Comparison of ENCODE assay signal across 9 mouse cellular contexts in the genomic region with DNA sequence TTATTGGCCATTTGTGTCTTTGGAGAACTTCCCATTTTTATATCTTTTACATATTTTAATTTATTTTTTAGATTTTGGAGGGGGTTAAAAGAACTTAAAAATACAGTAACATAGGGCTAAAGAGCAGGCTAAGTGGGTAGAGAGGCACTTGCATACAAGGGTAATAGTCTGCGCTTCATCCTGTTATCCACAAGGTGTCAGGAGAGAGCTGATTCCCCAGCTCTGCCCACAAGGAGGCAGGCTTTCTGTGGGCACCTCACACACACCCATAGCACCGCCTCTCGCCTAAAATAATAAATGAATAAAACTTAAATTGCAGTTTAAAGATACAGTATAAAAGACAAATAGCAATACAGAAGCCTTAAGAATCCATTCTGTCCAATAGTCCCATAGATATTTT. TPM values are rescaled to one million over a fixed set of nuclear protein-coding genes. Genes with fewer than 3 reads are reported as not detected.
A peak's percentile ranks its signal among the peaks of the same experiment; 100 is the strongest.
DNase-seq lines count a peak whose midpoint lies in the region; ATAC-seq and TF ChIP-seq lines count a peak whose summit lies in the region.
"Had no signal": no experiment of that assay in that cellular context is flagged by ENCODE, and none has a peak within 500 bp of the region (broad histone marks: within the 10 kb centered on the region; RNA-seq: fewer than 3 reads in every experiment).

No protein-coding gene starts in this region.

- TF ChIP-seq CTCF in heart, postnatal 0 days (IDR thresholded peaks at IDR 0.05; ENCODE audit: low read depth), result peak; percentile 80
- peak; percentile 76; the same call in 1 of the 2 replicates for TF ChIP-seq CTCF in spleen, adult 2 months (IDR thresholded peaks at IDR 0.05; ENCODE audit: extremely low read depth, insufficient read depth, insufficient read length, insufficient replicate concordance)

- no peaks in the 10 kb centered on the region for H3K36me3 ChIP-seq in heart, postnatal 0 days (replicated peaks; ENCODE audit: control insufficient read depth, insufficient read depth, low read length)
- no peaks in the 10 kb centered on the region for H3K36me3 ChIP-seq in spleen, adult 2 months (ENCODE audit: control insufficient read depth, insufficient read depth, low read length)
- H3K36me3 ChIP-seq in limb, embryonic 11.5 days (ENCODE audit: control insufficient read depth, insufficient read depth, low read length), result no peaks in the 10 kb centered on the region

- H3K4me2 ChIP-seq in heart, postnatal 0 days (ENCODE audit: low read depth, low read length), result no peak overlapping the region
- H3K4me2 ChIP-seq in limb, embryonic 11.5 days (ENCODE audit: low read depth, severe bottlenecking), result no peak overlapping the region

- H3K27ac ChIP-seq in heart, postnatal 0 days (ENCODE audit: low read depth), result no peak overlapping the region
- no peak overlapping the region for H3K27ac ChIP-seq in spleen, adult 2 months (ENCODE audit: insufficient read depth, low read length)
- no peak overlapping the region for H3K27ac ChIP-seq in limb, embryonic 11.5 days (replicated peaks; ENCODE audit: low read depth, low read length)

- no peak overlapping the region for H3K9ac ChIP-seq in heart, postnatal 0 days (replicated peaks; ENCODE audit: low read depth, low read length)
- H3K9ac ChIP-seq in limb, embryonic 11.5 days (ENCODE audit: low read length), result no peak overlapping the region

- no peak for DNase-seq in heart, postnatal 0 days (ENCODE audit: low spot score)
- DNase-seq in heart, adult 11 months, result no peak
- peak in 1 of 2 experiments; percentile 15 for DNase-seq in spleen, adult 2 months (ENCODE audit: low read depth in 1 of 2, low spot score in 2 of 2)
- no peak for DNase-seq in spleen, postnatal 14 days (ENCODE audit: low spot score in 2 of 2)
- DNase-seq in limb, embryonic 11.5 days (ENCODE audit: low spot score), result peak; percentile 34
- peak; percentile 60 for DNase-seq in thymus, postnatal 0 days (ENCODE audit: low spot score)
- DNase-seq in heart, postnatal 36 days, result no peak

- no peaks in the 10 kb centered on the region for H3K4me1 ChIP-seq in heart, postnatal 0 days (ENCODE audit: control insufficient read depth, insufficient read depth)
- H3K4me1 ChIP-seq in spleen, adult 2 months (ENCODE audit: control insufficient read depth, insufficient read depth, insufficient read length), result no peaks in the 10 kb centered on the region
- no peaks in the 10 kb centered on the region for H3K4me1 ChIP-seq in limb, embryonic 11.5 days (ENCODE audit: control insufficient read depth, insufficient read depth, low read length)

- ATAC-seq in heart, postnatal 0 days (ENCODE audit: insufficient read depth, low read depth), result no peak
- peak; percentile 98 for ATAC-seq in common myeloid progenitor, adult 5-6 weeks (replicated peaks; ENCODE audit: low read depth, poor library complexity, severe bottlenecking)
- ATAC-seq in limb, embryonic 11.5 days (ENCODE audit: insufficient number of reproducible peaks, low FRiP score, low TSS enrichment, low read depth), result no peak

- no peaks in the 10 kb centered on the region for H3K9me3 ChIP-seq in heart, postnatal 0 days (replicated peaks; ENCODE audit: control insufficient read depth, low read length)
- no peaks in the 10 kb centered on the region for H3K9me3 ChIP-seq in limb, embryonic 11.5 days (ENCODE audit: control insufficient read depth, low read length)

- intact Hi-C loops in heart, postnatal 36 days (cut with DNase I), result no loop called here

- no peak overlapping the region for H3K4me3 ChIP-seq in heart, postnatal 0 days (ENCODE audit: low read depth, low read length)
- H3K4me3 ChIP-seq in spleen, adult 2 months (ENCODE audit: extremely low read depth, insufficient read depth, insufficient read length), result no peak overlapping the region
- H3K4me3 ChIP-seq in limb, embryonic 11.5 days (ENCODE audit: low read depth, low read length), result no peak overlapping the region
- H3K4me3 ChIP-seq: erythroblast, embryonic 14.5 days had no signal

- no peak for TF ChIP-seq POLR2A in spleen, adult 2 months (IDR thresholded peaks at IDR 0.05; ENCODE audit: low read depth, low read length)

- 30% methylated on average over 3 of the region's 3 CpGs for WGBS in heart, postnatal 0 days
- 15% methylated on average over 3 of the region's 3 CpGs for WGBS in spleen, adult 2 months
- WGBS in limb, embryonic 11.5 days, result 26% methylated on average over 3 of the region's 3 CpGs

- no peak for TF ChIP-seq EP300 in heart, postnatal 0 days (IDR thresholded peaks at IDR 0.05; ENCODE audit: low read depth)

- no peaks in the 10 kb centered on the region for H3K27me3 ChIP-seq in heart, postnatal 0 days (ENCODE audit: control insufficient read depth, insufficient read depth, low read length)
- H3K27me3 ChIP-seq in spleen, adult 2 months (ENCODE audit: control insufficient read depth, insufficient read depth, low read length), result no peaks in the 10 kb centered on the region; the same call in 1 of the 2 replicates
- H3K27me3 ChIP-seq in limb, embryonic 11.5 days (ENCODE audit: control insufficient read depth, insufficient read depth, low read length), result no peaks in the 10 kb centered on the region

RNA-seq across cellular contexts. Expression of a gene that starts 17.5 kb away (rescaled TPM):
- total RNA-seq in heart, postnatal 0 days (2014; rRNA removed; ENCODE audit: low replicate concordance), result not detected in 2 replicates
- polyA plus RNA-seq in heart, postnatal 0 days (2015; fragmentation: Nextera tagmentation; extraction: Ambion mirVana), result not detected in 2 replicates
- polyA plus RNA-seq in spleen, adult 2 months (2012; rRNA removed), result not detected in 2 replicates
- not detected in 2 replicates for total RNA-seq in common myeloid progenitor, adult 5-6 weeks (2017)
- polyA plus RNA-seq in limb, embryonic 11.5 days (2014; fragmentation: Nextera tagmentation; extraction: Ambion mirVana), result not detected in 2 replicates
- 0.26 and 0.27 TPM in 2 replicates for polyA plus RNA-seq in thymus, postnatal 0 days (2015; fragmentation: Nextera tagmentation; extraction: Ambion mirVana)
- not detected for total RNA-seq in heart, postnatal 36 days (2021)
- polyA plus RNA-seq: erythroblast, embryonic 14.5 days had no signal

RNA-seq across cellular contexts. Expression of a gene that starts 29.6 kb away (rescaled TPM):
- total RNA-seq in heart, postnatal 0 days (2014; rRNA removed; ENCODE audit: low replicate concordance), result not detected in 2 replicates
- polyA plus RNA-seq in heart, postnatal 0 days (2015; fragmentation: Nextera tagmentation; extraction: Ambion mirVana), result not detected in 2 replicates
- polyA plus RNA-seq in spleen, adult 2 months (2012; rRNA removed), result not detected in 2 replicates
- total RNA-seq in common myeloid progenitor, adult 5-6 weeks (2017), result not detected in 2 replicates
- not detected in 2 replicates for polyA plus RNA-seq in limb, embryonic 11.5 days (2014; fragmentation: Nextera tagmentation; extraction: Ambion mirVana)
- not detected in 2 replicates for polyA plus RNA-seq in thymus, postnatal 0 days (2015; fragmentation: Nextera tagmentation; extraction: Ambion mirVana)
- not detected for total RNA-seq in heart, postnatal 36 days (2021)
- polyA plus RNA-seq: erythroblast, embryonic 14.5 days had no signal

RNA-seq across cellular contexts. Expression of a gene that starts 32.1 kb away (rescaled TPM):
- not detected in 2 replicates for total RNA-seq in heart, postnatal 0 days (2014; rRNA removed; ENCODE audit: low replicate concordance)
- not detected in 2 replicates for polyA plus RNA-seq in heart, postnatal 0 days (2015; fragmentation: Nextera tagmentation; extraction: Ambion mirVana)
- polyA plus RNA-seq in spleen, adult 2 months (2012; rRNA removed), result not detected in 2 replicates
- not detected in 2 replicates for total RNA-seq in common myeloid progenitor, adult 5-6 weeks (2017)
- polyA plus RNA-seq in limb, embryonic 11.5 days (2014; fragmentation: Nextera tagmentation; extraction: Ambion mirVana), result not detected in 2 replicates
- polyA plus RNA-seq in thymus, postnatal 0 days (2015; fragmentation: Nextera tagmentation; extraction: Ambion mirVana), result not detected in 2 replicates
- not detected for total RNA-seq in heart, postnatal 36 days (2021)
- polyA plus RNA-seq: erythroblast, embryonic 14.5 days had no signal

RNA-seq across cellular contexts. Expression of a gene that starts 39.0 kb away (rescaled TPM):
- total RNA-seq in heart, postnatal 0 days (2014; rRNA removed; ENCODE audit: low replicate concordance), result not detected in 2 replicates
- polyA plus RNA-seq in heart, postnatal 0 days (2015; fragmentation: Nextera tagmentation; extraction: Ambion mirVana), result not detected in 2 replicates
- polyA plus RNA-seq in spleen, adult 2 months (2012; rRNA removed), result not detected in 2 replicates
- total RNA-seq in common myeloid progenitor, adult 5-6 weeks (2017), result not detected in 2 replicates
- polyA plus RNA-seq in limb, embryonic 11.5 days (2014; fragmentation: Nextera tagmentation; extraction: Ambion mirVana), result not detected in 2 replicates
- polyA plus RNA-seq in thymus, postnatal 0 days (2015; fragmentation: Nextera tagmentation; extraction: Ambion mirVana), result not detected in 2 replicates
- total RNA-seq in heart, postnatal 36 days (2021), result not detected
- polyA plus RNA-seq: erythroblast, embryonic 14.5 days had no signal

RNA-seq across cellular contexts. Expression of a gene that starts 55.1 kb away (rescaled TPM):
- 7.2 and 16.7 TPM in 2 replicates for total RNA-seq in heart, postnatal 0 days (2014; rRNA removed; ENCODE audit: low replicate concordance)
- 2.8 and 2.9 TPM in 2 replicates for polyA plus RNA-seq in heart, postnatal 0 days (2015; fragmentation: Nextera tagmentation; extraction: Ambion mirVana)
- polyA plus RNA-seq in spleen, adult 2 months (2012; rRNA removed), result 43.3 and 57.9 TPM in 2 replicates
- 11.0 and 15.3 TPM in 2 replicates for total RNA-seq in common myeloid progenitor, adult 5-6 weeks (2017)
- polyA plus RNA-seq in limb, embryonic 11.5 days (2014; fragmentation: Nextera tagmentation; extraction: Ambion mirVana), result 1.5 and 2.0 TPM in 2 replicates
- 18.0 and 22.3 TPM in 2 replicates for polyA plus RNA-seq in thymus, postnatal 0 days (2015; fragmentation: Nextera tagmentation; extraction: Ambion mirVana)
- total RNA-seq in heart, postnatal 36 days (2021), result 10 to 100 TPM; 27.2 to 33.7 TPM

Comparison
In these comparisons a context has a peak if more than half of its experiments do, and no peak if none do; other contexts are left out.
1. DNase-seq: peak in limb, embryonic 11.5 days (single experiment) and thymus, postnatal 0 days (single experiment); none in heart, postnatal 0 days (single experiment), heart, adult 11 months (single experiment), spleen, postnatal 14 days (0 of 2) and heart, postnatal 36 days (0 of 2).